Mouse (Mus musculus): Measurements from ENCODE around the gene Palld. TPM values are rescaled to one million over a fixed set of nuclear protein-coding genes. Genes with fewer than 3 reads are reported as not detected.
A peak's percentile ranks its signal among the peaks of the same experiment; 100 is the strongest.

The Palld gene
- polyA plus RNA-seq, 1 experiment from 2014 or later: 24.5 TPM

DNA sequence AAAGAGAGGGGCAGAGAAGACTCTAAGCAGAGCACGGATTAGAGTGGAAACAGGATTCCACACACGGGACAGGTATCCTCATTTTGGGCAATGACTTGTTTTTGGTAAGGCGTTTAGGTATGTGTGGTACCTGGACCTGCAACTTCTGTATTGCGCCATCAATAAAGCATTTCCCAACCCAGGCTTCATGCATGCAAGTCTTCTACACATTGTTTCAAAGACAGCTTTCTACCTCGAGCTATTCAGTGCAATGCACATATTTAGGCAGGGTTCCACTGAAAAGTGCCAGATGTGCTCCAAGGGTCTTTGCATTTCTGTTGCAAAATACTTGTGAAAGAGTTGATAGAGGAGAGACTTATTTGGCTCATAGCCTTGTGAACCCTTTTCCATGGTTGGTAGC lies 241.5 kb downstream of the Palld start:
- 91% methylated on average over 5 of the region's 5 CpGs for WGBS
- H3K4me2 ChIP-seq: no peak overlapping the region
- no peak overlapping the region for H3K4me3 ChIP-seq

DNA sequence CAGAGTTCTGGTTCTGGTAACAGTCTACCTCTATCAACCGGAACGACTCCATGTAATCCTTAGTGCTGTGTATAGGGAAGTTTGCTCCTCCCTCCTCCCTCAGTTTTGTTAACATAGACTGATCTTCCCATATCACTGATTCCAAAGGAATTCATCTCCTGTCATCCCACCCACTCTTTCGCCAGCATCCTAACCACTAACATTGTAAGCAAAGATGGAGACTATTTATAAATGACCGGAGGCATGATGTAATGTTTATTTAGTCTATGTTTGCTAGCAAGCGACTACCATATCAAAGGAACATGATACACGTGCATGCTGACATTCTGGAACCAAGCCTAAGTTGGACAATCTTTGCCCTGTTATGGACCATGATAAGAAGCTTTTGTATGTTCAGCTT lies 250.5 kb downstream of the Palld start:
- no peaks in the 10 kb centered on the region for H3K9me3 ChIP-seq

More for the DNA sequence above, 241.5 kb downstream of the Palld start:
- peaks cover 6% of the 10 kb centered on the region; the same call in 1 of the 2 replicates for H3K4me1 ChIP-seq (replicated peaks)
- H3K9me3 ChIP-seq: no peaks in the 10 kb centered on the region
- no peaks in the 10 kb centered on the region for H3K27me3 ChIP-seq
- H3K36me3 ChIP-seq: no peaks in the 10 kb centered on the region
- H3K9ac ChIP-seq: no peak overlapping the region
- ATAC-seq (ENCODE audit: low FRiP score): no peak
- H3K27ac ChIP-seq: no peak overlapping the region

DNA sequence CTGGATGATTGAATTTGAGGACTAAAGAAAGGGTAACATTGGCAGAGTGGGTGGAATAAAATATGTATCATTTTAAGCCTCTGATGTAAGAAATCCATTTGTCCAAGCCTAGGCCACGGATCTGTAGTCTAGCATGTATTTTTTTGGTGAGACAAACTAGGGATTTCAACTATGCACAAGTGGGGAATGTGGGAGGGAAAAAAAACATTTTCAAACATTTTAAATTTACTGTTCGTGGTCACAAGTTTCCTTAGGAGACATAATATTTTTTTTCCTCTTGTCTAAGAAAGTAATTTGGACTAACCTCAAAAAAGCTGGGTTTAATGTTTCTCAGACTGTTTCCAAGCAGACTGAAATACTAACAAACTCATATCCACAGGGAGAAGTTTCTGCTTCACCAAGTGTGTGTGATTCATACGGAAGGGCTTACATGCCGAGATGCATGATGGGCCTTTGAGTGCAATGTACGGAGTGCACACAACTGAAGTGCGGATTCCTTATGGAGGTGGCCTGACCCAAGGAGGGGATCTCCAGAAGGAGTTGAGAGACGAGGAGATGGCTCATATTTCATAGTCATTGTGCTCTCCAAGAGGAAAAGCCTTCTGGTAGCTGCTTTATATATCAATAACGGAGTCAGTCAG lies 256.2 kb downstream of the Palld start:
- H3K27me3 ChIP-seq: no peaks in the 10 kb centered on the region
- no peak overlapping the region for H3K9ac ChIP-seq
- no peak overlapping the region for H3K4me2 ChIP-seq
- H3K9me3 ChIP-seq: no peaks in the 10 kb centered on the region
- ATAC-seq (ENCODE audit: low FRiP score): no peak
- no peak overlapping the region for H3K27ac ChIP-seq
- 80% methylated on average over 8 of the region's 8 CpGs for WGBS
- no peaks in the 10 kb centered on the region for H3K4me1 ChIP-seq (replicated peaks)
- H3K36me3 ChIP-seq: no peaks in the 10 kb centered on the region
- no peak overlapping the region for H3K4me3 ChIP-seq

More for the DNA sequence above, 250.5 kb downstream of the Palld start:
- WGBS: 95% methylated on average over 6 of the region's 6 CpGs
- no peak for ATAC-seq (ENCODE audit: low FRiP score)
- no peak overlapping the region for H3K9ac ChIP-seq
- no peaks in the 10 kb centered on the region for H3K27me3 ChIP-seq
- H3K27ac ChIP-seq: no peak overlapping the region
- no peak overlapping the region for H3K4me2 ChIP-seq
- H3K36me3 ChIP-seq: no peaks in the 10 kb centered on the region
- no peak overlapping the region for H3K4me3 ChIP-seq
- no peaks in the 10 kb centered on the region for H3K4me1 ChIP-seq (replicated peaks)

GRCm38 (mm10) chr8:61645642-61646041 lies 256.8 kb downstream of the Palld start:
- H3K27ac ChIP-seq: no peak overlapping the region
- ATAC-seq (ENCODE audit: low FRiP score): no peak
- no peak overlapping the region for H3K9ac ChIP-seq
- H3K27me3 ChIP-seq: no peaks in the 10 kb centered on the region
- no peaks in the 10 kb centered on the region for H3K4me1 ChIP-seq (replicated peaks)
- no peak overlapping the region for H3K4me2 ChIP-seq
- H3K36me3 ChIP-seq: no peaks in the 10 kb centered on the region
- no peaks in the 10 kb centered on the region for H3K9me3 ChIP-seq
- no peak overlapping the region for H3K4me3 ChIP-seq
- WGBS: 90% methylated on average over 6 of the region's 6 CpGs

GRCm38 (mm10) chr8:61643215-61643614 lies 259.3 kb downstream of the Palld start:
- no peak overlapping the region for H3K4me2 ChIP-seq
- no peak overlapping the region for H3K9ac ChIP-seq
- H3K4me3 ChIP-seq: no peak overlapping the region
- peaks cover 7% of the 10 kb centered on the region for H3K4me1 ChIP-seq (replicated peaks)
- ATAC-seq (ENCODE audit: low FRiP score): no peak
- H3K9me3 ChIP-seq: no peaks in the 10 kb centered on the region
- no peaks in the 10 kb centered on the region for H3K27me3 ChIP-seq
- 95% methylated on average over 3 of the region's 3 CpGs for WGBS
- H3K27ac ChIP-seq: no peak overlapping the region
- H3K36me3 ChIP-seq: no peaks in the 10 kb centered on the region

GRCm38 (mm10) chr8:61642358-61642847 lies 260.1 kb downstream of the Palld start:
- H3K4me3 ChIP-seq: no peak overlapping the region
- H3K4me2 ChIP-seq: no peak overlapping the region
- no peak for ATAC-seq (ENCODE audit: low FRiP score)
- WGBS: 86% methylated on average over 4 of the region's 4 CpGs
- no peak overlapping the region for H3K9ac ChIP-seq
- no peaks in the 10 kb centered on the region for H3K9me3 ChIP-seq
- H3K27ac ChIP-seq: no peak overlapping the region
- peaks cover 7% of the 10 kb centered on the region for H3K4me1 ChIP-seq (replicated peaks)
- H3K27me3 ChIP-seq: no peaks in the 10 kb centered on the region
- no peaks in the 10 kb centered on the region for H3K36me3 ChIP-seq

DNA sequence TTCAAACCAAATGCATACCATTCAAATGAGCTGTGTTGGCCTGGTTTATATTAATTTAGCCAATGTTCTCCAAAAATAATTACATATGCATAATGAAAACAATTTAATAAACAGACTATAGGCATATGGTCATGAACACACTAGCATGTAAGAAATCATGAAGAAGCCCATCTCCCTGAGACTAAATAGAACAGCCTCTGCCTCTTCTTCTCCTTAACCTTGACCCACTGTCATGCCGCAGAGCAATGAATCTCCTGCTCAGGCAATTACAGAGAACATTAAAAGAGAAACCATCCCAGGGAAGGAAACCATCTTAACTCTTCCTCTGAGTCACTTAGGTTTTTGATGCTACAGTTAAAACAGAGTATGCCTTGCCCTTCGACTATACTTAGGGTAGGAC lies 262.9 kb downstream of the Palld start:
- H3K27me3 ChIP-seq: no peaks in the 10 kb centered on the region
- WGBS: 81% methylated on average over 2 of the region's 2 CpGs
- ATAC-seq (ENCODE audit: low FRiP score): 0 out of 2 replicates have a peak, but pooled peaks have one; percentile 43

GRCm38 (mm10) chr8:61639008-61639407 lies 263.5 kb downstream of the Palld start:
- 58% methylated on average over 3 of the region's 3 CpGs for WGBS
- ATAC-seq (ENCODE audit: low FRiP score): no peak
- H3K4me3 ChIP-seq: no peak overlapping the region
- H3K36me3 ChIP-seq: no peaks in the 10 kb centered on the region
- H3K27ac ChIP-seq: no peak overlapping the region
- no peak overlapping the region for H3K4me2 ChIP-seq
- H3K9ac ChIP-seq: no peak overlapping the region
- peaks cover 7% of the 10 kb centered on the region for H3K4me1 ChIP-seq (replicated peaks)
- H3K9me3 ChIP-seq: no peaks in the 10 kb centered on the region
- no peaks in the 10 kb centered on the region for H3K27me3 ChIP-seq

More for the DNA sequence above, 262.9 kb downstream of the Palld start:
- Histone ChIP-seq H3K4me3 (no peak overlapping the region), H3K4me1 (replicated peaks) (peaks cover 7% of the 10 kb centered on the region), H3K27ac (no peak overlapping the region), H3K4me2 (no peak overlapping the region), H3K9me3 (no peaks in the 10 kb centered on the region), H3K36me3 (no peaks in the 10 kb centered on the region), H3K9ac (no peak overlapping the region)

DNA sequence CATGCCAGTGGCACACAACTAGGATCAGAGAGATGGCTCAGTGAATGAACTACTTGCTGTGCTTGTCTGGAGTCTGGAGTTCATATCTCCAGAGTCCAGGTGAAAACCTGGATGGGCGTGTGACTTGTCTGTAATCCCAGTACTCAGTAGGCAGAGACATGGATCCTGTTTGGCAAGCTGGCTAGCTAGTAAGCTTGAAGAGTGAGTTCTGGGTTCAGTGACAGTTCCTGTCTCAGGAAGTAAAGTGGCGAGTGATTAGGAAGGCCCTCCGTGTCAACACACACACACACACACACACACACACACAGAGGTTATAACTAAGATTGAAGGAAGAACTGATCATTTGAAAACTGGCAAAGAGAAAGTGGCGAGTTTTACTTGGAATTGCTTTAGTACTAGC lies 264.8 kb downstream of the Palld start:
- H3K27me3 ChIP-seq: no peaks in the 10 kb centered on the region
- no peak overlapping the region for H3K27ac ChIP-seq
- ATAC-seq (ENCODE audit: low FRiP score): no peak
- no peak overlapping the region for H3K4me3 ChIP-seq
- 90% methylated on average over 4 of the region's 4 CpGs for WGBS
- no peak overlapping the region for H3K4me2 ChIP-seq
- H3K9ac ChIP-seq: no peak overlapping the region
- H3K36me3 ChIP-seq: no peaks in the 10 kb centered on the region
- peaks cover 7% of the 10 kb centered on the region for H3K4me1 ChIP-seq (replicated peaks)
- no peaks in the 10 kb centered on the region for H3K9me3 ChIP-seq

GRCm38 (mm10) chr8:61634811-61635210 lies 267.7 kb downstream of the Palld start:
- WGBS: 85% methylated on average over 1 of the region's 1 CpGs
- H3K27ac ChIP-seq: no peak overlapping the region
- H3K36me3 ChIP-seq: no peaks in the 10 kb centered on the region
- no peak overlapping the region for H3K4me2 ChIP-seq
- H3K4me1 ChIP-seq (replicated peaks): peaks cover 8% of the 10 kb centered on the region
- ATAC-seq (ENCODE audit: low FRiP score): no peak
- no peaks in the 10 kb centered on the region for H3K27me3 ChIP-seq
- no peak overlapping the region for H3K9ac ChIP-seq
- H3K9me3 ChIP-seq: no peaks in the 10 kb centered on the region
- no peak overlapping the region for H3K4me3 ChIP-seq

DNA sequence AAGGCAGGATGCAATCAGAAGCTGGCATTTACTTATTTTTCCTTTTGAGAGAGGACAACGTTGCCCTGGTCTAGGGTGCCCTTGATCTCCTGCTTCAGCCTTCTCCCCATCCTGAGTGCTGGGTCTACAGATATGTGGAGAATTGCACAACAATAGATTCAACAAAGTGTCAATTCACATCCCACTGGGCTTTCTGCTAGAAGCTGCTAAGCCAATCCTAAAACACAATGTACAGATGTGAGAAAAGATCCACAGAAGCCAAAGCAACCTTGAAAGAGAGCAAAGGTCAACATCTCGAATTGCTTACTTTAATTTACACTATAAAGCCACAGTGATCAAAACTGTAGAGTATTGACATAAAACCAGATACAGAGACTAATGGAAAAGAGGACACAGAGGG lies 270.2 kb downstream of the Palld start:
- no peak for ATAC-seq (ENCODE audit: low FRiP score)
- no peaks in the 10 kb centered on the region for H3K9me3 ChIP-seq
- no peaks in the 10 kb centered on the region for H3K27me3 ChIP-seq
- H3K36me3 ChIP-seq: no peaks in the 10 kb centered on the region
- no peak overlapping the region for H3K9ac ChIP-seq
- WGBS: 69% methylated on average over 2 of the region's 2 CpGs
- H3K4me2 ChIP-seq: no peak overlapping the region
- no peak overlapping the region for H3K4me3 ChIP-seq
- H3K4me1 ChIP-seq (replicated peaks): peaks cover 7% of the 10 kb centered on the region; the same call in 1 of the 2 replicates
- H3K27ac ChIP-seq: no peak overlapping the region

DNA sequence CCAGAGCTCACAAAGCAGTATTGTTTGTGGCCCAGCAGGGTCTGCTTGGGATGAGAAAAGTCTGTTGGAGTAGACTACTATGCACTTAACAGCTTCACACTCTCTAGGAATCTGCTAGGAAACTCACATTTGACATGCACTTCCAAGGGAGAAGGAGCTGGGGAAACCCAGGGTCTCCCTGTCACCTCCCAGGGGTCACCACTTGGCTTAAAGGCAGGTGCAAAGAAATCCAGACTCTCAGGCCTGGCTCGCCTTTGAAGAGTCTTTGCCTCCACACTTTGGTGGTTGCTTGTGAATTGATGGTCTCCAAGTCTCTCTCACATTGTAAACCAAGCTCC lies 272.9 kb downstream of the Palld start:
- Histone ChIP-seq H3K27me3 (no peaks in the 10 kb centered on the region), H3K9ac (no peak overlapping the region), H3K4me2 (no peak overlapping the region), H3K4me1 (replicated peaks) (peaks cover 7% of the 10 kb centered on the region; the same call in 1 of the 2 replicates), H3K4me3 (no peak overlapping the region), H3K27ac (peak overlapping the region; percentile 27), H3K9me3 (no peaks in the 10 kb centered on the region), H3K36me3 (no peaks in the 10 kb centered on the region)
- no peak for ATAC-seq (ENCODE audit: low FRiP score)
- 43% methylated on average over 1 of the region's 1 CpGs for WGBS

- no peak overlapping the region for H3K4me2 ChIP-seq
- 86% methylated on average over 3 of the region's 3 CpGs for WGBS
- no peak overlapping the region for H3K4me3 ChIP-seq
- H3K9ac ChIP-seq: no peak overlapping the region
- H3K9me3 ChIP-seq: no peaks in the 10 kb centered on the region
- H3K27me3 ChIP-seq: no peaks in the 10 kb centered on the region
- ATAC-seq (ENCODE audit: low FRiP score): peak; percentile 79
- H3K4me1 ChIP-seq (replicated peaks): peaks cover 7% of the 10 kb centered on the region; the same call in 1 of the 2 replicates
- H3K27ac ChIP-seq: peak overlapping the region; percentile 27
- no peaks in the 10 kb centered on the region for H3K36me3 ChIP-seq
Measured at GRCm38 (mm10) chr8:61628938-61629630, 273.4 kb downstream of the Palld start.
